Mouse (Mus musculus) forebrain, embryonic 14.5 days (tissue): ENCODE measurements around the gene Gm19668. TPM values are rescaled to one million over a fixed set of nuclear protein-coding genes. Genes with fewer than 3 reads are reported as not detected.
A peak's percentile ranks its signal among the peaks of the same experiment; 100 is the strongest.
"Not testable (repeated sequence)": the region's sequence is repeated elsewhere in the genome, so short reads cannot be mapped to it uniquely, and the experiment has no call there.

ENCODE experiments used
- ATAC-seq: fragments of 200-750 bp; cut with Nextera tagmentation; 2 replicates; pipeline ENCODE4 v1.8.0; 2017; ENCODE audit warnings: mild to moderate bottlenecking, moderate library complexity
- DNase-seq: peaks from one replicate; pipeline ENCODE4 v3.0.0-alpha.2; 2015; ENCODE audit warnings: low spot score
- H3K27ac ChIP-seq: fragments of 300-500 bp; sonication (generic); 2 replicates; pipeline ENCODE4 v1.5.1; 2014; ENCODE audit warnings: low read depth, mild to moderate bottlenecking, control low read depth, low read length, moderate library complexity
- H3K27me3 ChIP-seq: fragments of 300-500 bp; sonication (generic); replicated peaks from 2 replicates; pipeline ENCODE4 v1.6.1; 2014; ENCODE audit warnings: low read length, control low read depth, mixed read lengths; ENCODE audit not compliant: control insufficient read depth, insufficient read depth
- H3K36me3 ChIP-seq: fragments of 300-500 bp; sonication (generic); 2 replicates; pipeline ENCODE4 v1.6.1; 2014; ENCODE audit warnings: low read length, control low read depth; ENCODE audit not compliant: control insufficient read depth, insufficient read depth
- H3K4me1 ChIP-seq: fragments of 300-500 bp; sonication (generic); 2 replicates; pipeline ENCODE4 v1.6.1; 2014; ENCODE audit warnings: antibody characterized with exemption, low read length, control low read depth; ENCODE audit not compliant: control insufficient read depth, insufficient read depth
- H3K4me2 ChIP-seq: fragments of 300-500 bp; sonication (generic); 2 replicates; pipeline ENCODE4 v1.6.1; 2014; ENCODE audit warnings: mild to moderate bottlenecking, control low read depth, low read length
- H3K4me3 ChIP-seq: fragments of 300-500 bp; sonication (generic); 2 replicates; pipeline ENCODE4 v1.5.1; 2014; ENCODE audit warnings: low read depth, low read length, control low read depth
- H3K9ac ChIP-seq: fragments of 300-500 bp; sonication (generic); 2 replicates; pipeline ENCODE4 v1.6.1; 2014; ENCODE audit warnings: mild to moderate bottlenecking, low read length, control low read depth, moderate library complexity
- H3K9me3 ChIP-seq: fragments of 300-500 bp; sonication (generic); replicated peaks from 2 replicates; pipeline ENCODE4 v1.6.1; 2016; ENCODE audit warnings: low read length, control low read depth, mixed read lengths; ENCODE audit not compliant: control insufficient read depth
- WGBS: fragments of 180-500 bp; shearing (Covaris S2); extraction: QIAGEN DNeasy Blood & Tissue Kit; methylation state at CpG from one replicate; pipeline ENCODE4 v1.1.7; 2014; 5-methylcytosine and 5-hydroxymethylcytosine counted together
- polyA plus RNA-seq: library from polyadenylated mRNA; unstranded; fragments of >200 nt; fragmentation: Nextera tagmentation; extraction: Ambion mirVana; gene quantifications from 2 replicates; pipeline ENCODE4 v1.2.1, GENCODE M21; 2014

Gm19668 gene
- polyA plus RNA-seq, 1 experiment from 2014 or later = not detected

- DNase-seq (no peak), ATAC-seq (0 out of 2 replicates have a peak, but pooled peaks have one; percentile 5)
- H3K27ac ChIP-seq = no peak overlapping the region
- H3K36me3 ChIP-seq = no peaks in the 10 kb centered on the region
- H3K9ac ChIP-seq = no peak overlapping the region
- no peak overlapping the region for H3K4me2 ChIP-seq
- no peaks in the 10 kb centered on the region for H3K27me3 ChIP-seq
- no peaks in the 10 kb centered on the region for H3K9me3 ChIP-seq
- H3K4me1 ChIP-seq = no peaks in the 10 kb centered on the region
- 25% methylated on average over 5 of the region's 5 CpGs for WGBS
- H3K4me3 ChIP-seq = no peak overlapping the region
Observed at GRCm38 (mm10) chr10:77815514-77815913, 16.6 kb upstream of the Gm19668 start.

DNA sequence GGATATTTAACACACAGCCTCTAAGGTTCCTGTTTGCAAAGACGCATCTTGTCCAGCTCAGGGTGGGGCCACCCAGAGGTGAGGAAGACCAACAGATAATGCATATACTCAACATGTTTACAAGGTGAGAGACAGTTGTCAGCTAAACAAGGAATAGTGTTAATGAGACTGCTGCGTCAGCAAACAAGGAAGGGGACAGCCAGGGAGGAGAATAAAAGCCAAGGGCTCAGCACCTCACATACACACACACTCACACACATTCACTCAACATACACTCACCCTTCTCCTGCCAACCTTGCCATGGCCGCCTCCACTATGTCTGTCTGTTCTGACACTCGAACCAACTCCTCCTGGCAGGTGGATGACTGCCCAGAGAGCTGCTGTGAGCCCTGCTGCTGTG is 15.4 kb upstream of the Gm19668 start, which contains the start of gene Gm2696:
Gene Gm2696 (plus strand): TSS at position 301 of the 400 bp plus-strand sequence.
- ATAC-seq = no peak
- WGBS = 58% methylated on average over 4 of the region's 4 CpGs
- Histone ChIP-seq H3K9ac (no peak within 1 kb of the TSS), H3K9me3 (no peaks in the 10 kb centered on the region; the same call in 1 of the 2 replicates), H3K4me3 (no peak within 1 kb of the TSS), H3K4me1 (no peaks in the 10 kb centered on the region), H3K4me2 (no peak within 1 kb of the TSS), H3K27me3 (no peaks in the 10 kb centered on the region), H3K27ac (no peak within 1 kb of the TSS), H3K36me3 (no peaks in the 10 kb centered on the region)
- DNase-seq = no peak

DNA sequence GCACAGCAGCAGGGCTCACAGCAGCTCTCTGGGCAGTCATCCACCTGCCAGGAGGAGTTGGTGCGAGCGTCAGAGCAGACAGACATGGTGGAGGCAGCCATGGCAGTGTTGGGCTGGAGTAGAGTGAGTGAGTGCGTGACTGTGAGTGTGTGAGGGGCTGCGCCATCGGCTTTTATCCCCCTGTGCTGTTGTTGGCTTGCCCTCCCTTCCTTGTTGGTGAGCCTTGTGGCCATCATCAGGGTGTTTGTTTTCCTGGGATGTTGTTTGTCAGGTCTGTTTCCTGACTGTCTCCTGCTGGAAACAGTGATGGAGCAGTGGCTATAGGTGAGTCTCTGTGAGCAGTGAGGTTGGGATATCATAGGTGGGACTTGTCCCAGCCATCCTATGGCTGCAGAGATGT is 12.8 kb upstream of the Gm19668 start, which contains the start of gene Gm9507:
Gene Gm9507 (minus strand): TSS at position 101 of the 400 bp plus-strand sequence.
- no peak for ATAC-seq
- H3K27ac ChIP-seq = no peak within 1 kb of the TSS
- no peaks in the 10 kb centered on the region for H3K4me1 ChIP-seq
- H3K9ac ChIP-seq = no peak within 1 kb of the TSS
- DNase-seq = no peak
- WGBS = 57% methylated on average over 5 of the region's 5 CpGs
- no peaks in the 10 kb centered on the region for H3K36me3 ChIP-seq
- H3K9me3 ChIP-seq = no peaks in the 10 kb centered on the region; the same call in 1 of the 2 replicates
- no peak within 1 kb of the TSS for H3K4me2 ChIP-seq
- no peak within 1 kb of the TSS for H3K4me3 ChIP-seq
- no peaks in the 10 kb centered on the region for H3K27me3 ChIP-seq

DNA sequence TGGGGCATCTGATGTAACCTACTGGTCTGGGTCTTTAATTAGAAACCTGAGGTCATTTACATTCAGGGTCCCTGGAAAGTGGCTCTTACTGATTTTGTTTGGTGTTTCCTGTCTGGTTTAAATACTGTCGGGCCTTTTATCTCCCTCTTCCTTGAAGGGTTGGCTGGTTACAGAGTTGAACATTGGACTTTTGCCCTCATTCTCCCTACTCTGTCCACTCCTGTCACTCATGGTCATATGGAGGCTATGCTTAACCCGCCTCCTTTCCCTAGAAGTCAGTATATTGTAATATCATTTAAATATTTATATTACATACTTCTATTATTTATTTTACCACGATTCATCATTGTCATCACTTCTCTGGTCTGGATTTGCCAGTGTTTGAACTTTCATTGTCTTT is 5.2 kb upstream of the Gm19668 start:
- Histone ChIP-seq H3K4me1 (no peaks in the 10 kb centered on the region), H3K9ac (no peak overlapping the region), H3K9me3 (no peaks in the 10 kb centered on the region), H3K4me2 (no peak overlapping the region), H3K27ac (no peak overlapping the region), H3K27me3 (no peaks in the 10 kb centered on the region), H3K4me3 (no peak overlapping the region), H3K36me3 (no peaks in the 10 kb centered on the region)
- 82% methylated on average over 3 of the region's 3 CpGs for WGBS
- ATAC-seq (no peak), DNase-seq (no peak)

- not testable (repeated sequence) for H3K36me3 ChIP-seq, H3K9me3 ChIP-seq, H3K9ac ChIP-seq, DNase-seq, H3K27me3 ChIP-seq, H3K4me2 ChIP-seq, H3K4me1 ChIP-seq, H3K4me3 ChIP-seq, ATAC-seq
- peak overlapping the region; percentile 58 for H3K27ac ChIP-seq
- whole genome bisulfite sequencing = 32% methylated on average over 3 of the region's 3 CpGs
Observed at GRCm38 (mm10) chr10:77798164-77798920, 591 bp downstream of the Gm19668 start.

DNA sequence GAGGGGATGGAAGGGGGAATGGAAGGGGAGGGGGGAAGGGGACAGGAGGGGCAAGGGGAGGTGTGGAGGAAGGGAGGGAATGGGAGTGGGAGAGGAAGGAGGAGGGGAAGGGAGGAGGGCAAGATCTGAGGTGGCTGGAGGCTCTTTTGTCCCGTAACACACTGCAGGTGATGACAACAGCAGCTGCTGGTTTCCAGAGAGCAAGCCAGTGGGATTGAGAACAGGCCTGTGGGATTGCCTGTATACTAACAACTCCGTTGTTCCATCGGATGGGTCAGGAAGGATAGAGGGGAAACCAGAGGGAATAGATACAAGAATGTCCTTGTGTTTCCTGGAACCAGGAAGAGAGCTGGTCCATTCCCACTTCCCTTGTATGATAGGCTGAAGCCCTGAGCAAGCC is 1.3 kb downstream of the Gm19668 start:
- H3K9ac ChIP-seq = no peak overlapping the region
- H3K27me3 ChIP-seq = no peaks in the 10 kb centered on the region
- no peaks in the 10 kb centered on the region for H3K9me3 ChIP-seq
- no peak overlapping the region for H3K4me2 ChIP-seq
- H3K4me3 ChIP-seq = no peak overlapping the region
- DNase-seq = no peak
- H3K36me3 ChIP-seq = no peaks in the 10 kb centered on the region
- WGBS = 14% methylated on average over 3 of the region's 3 CpGs
- H3K27ac ChIP-seq = peak overlapping the region; percentile 58
- no peak for ATAC-seq
- no peaks in the 10 kb centered on the region for H3K4me1 ChIP-seq

DNA sequence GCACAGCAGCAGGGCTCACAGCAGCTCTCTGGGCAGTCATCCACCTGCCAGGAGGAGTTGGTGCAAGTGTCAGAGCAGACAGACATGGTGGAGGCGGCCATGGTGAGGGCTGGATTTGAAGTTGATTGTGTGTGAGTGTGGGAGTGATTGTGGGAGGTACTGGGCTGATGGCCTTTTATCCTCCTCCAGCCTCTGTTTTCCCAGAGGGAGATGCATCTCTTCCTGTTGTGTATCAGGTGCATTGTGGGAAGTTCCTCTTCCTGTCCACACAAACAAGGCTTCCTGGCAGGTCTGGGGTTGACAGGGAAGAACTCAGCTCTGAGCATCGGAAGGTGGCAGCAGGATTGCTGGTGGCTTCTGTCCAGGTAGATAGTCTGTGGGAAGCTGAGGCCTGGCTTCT is 4.0 kb downstream of the Gm19668 start, which contains the start of gene Gm9639:
Gene Gm9639 (minus strand): TSS at position 101 of the 400 bp plus-strand sequence.
- no peak for DNase-seq
- H3K27ac ChIP-seq = no peak within 1 kb of the TSS
- 55% methylated on average over 2 of the region's 2 CpGs for WGBS

GRCm38 (mm10) chr10:77788621-77789020 is 10.3 kb downstream of the Gm19668 start:
- WGBS = 87% methylated on average over 2 of the region's 2 CpGs
- ATAC-seq (no peak), DNase-seq (no peak)
- Histone ChIP-seq H3K27me3 (no peaks in the 10 kb centered on the region), H3K4me3 (no peak overlapping the region), H3K4me2 (no peak overlapping the region), H3K9ac (no peak overlapping the region), H3K9me3 (no peaks in the 10 kb centered on the region), H3K4me1 (no peaks in the 10 kb centered on the region), H3K27ac (no peak overlapping the region), H3K36me3 (no peaks in the 10 kb centered on the region)

More for the DNA sequence above, 4.0 kb downstream of the Gm19668 start, which contains the start of gene Gm9639:
- H3K36me3 ChIP-seq = no peaks in the 10 kb centered on the region
- H3K9ac ChIP-seq = no peak within 1 kb of the TSS
- H3K27me3 ChIP-seq = no peaks in the 10 kb centered on the region
- H3K4me3 ChIP-seq = no peak within 1 kb of the TSS
- H3K4me1 ChIP-seq = no peaks in the 10 kb centered on the region
- no peaks in the 10 kb centered on the region for H3K9me3 ChIP-seq
- H3K4me2 ChIP-seq = no peak within 1 kb of the TSS
- no peak for ATAC-seq

DNA sequence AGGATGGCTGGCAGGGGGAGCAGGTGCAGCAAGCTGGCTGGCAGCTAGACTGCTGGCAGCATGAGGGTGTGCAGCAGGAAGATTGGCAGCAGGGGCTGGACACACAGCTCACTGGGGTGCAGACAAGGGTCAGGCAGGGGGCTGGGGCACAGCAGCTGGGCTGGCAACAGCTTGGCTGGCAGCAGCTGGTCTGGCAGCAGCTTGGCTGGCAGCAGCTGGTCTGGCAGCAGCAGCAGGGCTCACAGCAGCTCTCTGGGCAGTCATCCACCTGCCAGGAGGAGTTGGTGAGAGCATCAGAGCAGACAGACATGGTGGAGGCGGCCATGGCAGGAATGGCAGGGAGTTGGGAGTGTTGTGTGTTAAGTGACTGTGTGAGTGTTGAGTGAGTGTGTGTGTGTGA is 11.1 kb downstream of the Gm19668 start, which contains the start of gene Gm7137:
Gene Gm7137 (minus strand): TSS at position 325 of the 400 bp plus-strand sequence.
- H3K4me2 ChIP-seq, DNase-seq, H3K9me3 ChIP-seq, H3K4me1 ChIP-seq, H3K9ac ChIP-seq, H3K4me3 ChIP-seq, H3K36me3 ChIP-seq, H3K27ac ChIP-seq, ATAC-seq, H3K27me3 ChIP-seq: not testable (repeated sequence)
- WGBS = no CpG with 5 or more reads among the region's 1 CpGs
